Mouse (Mus musculus): ENCODE measurements around the gene D330020A13Rik. TPM values are rescaled to one million over a fixed set of nuclear protein-coding genes. Genes with fewer than 3 reads are reported as not detected.

The D330020A13Rik gene
- total RNA-seq (2015; ENCODE audit: low replicate concordance) (not detected in 2 replicates), total RNA-seq (2017; ENCODE audit: low replicate concordance) (not detected in 2 replicates)

GRCm38 (mm10) chr6:120294056-120294784 is at the start of gene D330020A13Rik, which contains the start of gene B4galnt3:
TSS of gene D330020A13Rik (plus strand) at chr6:120294364.
TSS of gene B4galnt3 (minus strand) at chr6:120294559.
- no peak for ATAC-seq (replicated peaks; ENCODE audit: low FRiP score, poor library complexity, severe bottlenecking)

DNA sequence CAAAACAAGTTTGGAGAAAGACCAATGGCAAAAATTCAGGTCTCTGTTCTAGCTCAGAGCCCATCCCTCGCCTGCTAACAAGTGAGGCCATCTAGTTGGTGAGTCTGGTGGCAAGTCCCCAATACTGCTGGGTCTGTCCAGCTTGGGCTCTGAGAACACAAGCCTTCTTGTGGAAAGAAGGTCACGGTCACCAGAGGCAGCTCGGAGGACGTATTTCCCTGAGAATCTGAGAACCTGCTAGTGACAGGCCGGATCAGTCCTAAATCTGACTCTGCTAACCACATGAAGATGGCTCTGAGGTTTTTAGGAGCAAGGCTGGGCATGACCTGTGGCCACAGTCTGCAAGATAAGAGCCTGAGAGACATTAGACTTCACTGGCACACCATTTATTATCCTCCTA is 47.5 kb upstream of the D330020A13Rik start:
- ATAC-seq (replicated peaks; ENCODE audit: low FRiP score, poor library complexity, severe bottlenecking) = no peak

DNA sequence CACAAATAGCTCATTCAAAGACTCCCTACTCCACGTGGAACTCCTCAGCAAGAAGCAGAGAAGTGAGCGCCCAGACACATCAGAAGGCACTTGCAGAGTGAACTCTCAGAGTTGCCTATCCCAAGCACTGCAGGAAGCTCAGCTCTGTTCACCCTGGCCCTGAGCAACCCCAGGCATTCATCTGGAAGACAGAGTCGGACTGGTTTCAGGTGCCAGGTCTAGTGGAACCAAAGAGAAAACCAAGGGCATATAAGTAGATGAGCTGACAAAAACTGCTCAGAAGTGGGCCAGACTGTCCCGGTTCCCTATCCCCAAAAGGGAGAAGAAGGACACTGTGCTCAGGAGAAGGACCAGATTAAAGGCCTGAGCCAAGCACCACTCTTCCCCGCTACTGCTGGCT is 44.3 kb upstream of the D330020A13Rik start:
- no peak for ATAC-seq (replicated peaks; ENCODE audit: low FRiP score, poor library complexity, severe bottlenecking)

DNA sequence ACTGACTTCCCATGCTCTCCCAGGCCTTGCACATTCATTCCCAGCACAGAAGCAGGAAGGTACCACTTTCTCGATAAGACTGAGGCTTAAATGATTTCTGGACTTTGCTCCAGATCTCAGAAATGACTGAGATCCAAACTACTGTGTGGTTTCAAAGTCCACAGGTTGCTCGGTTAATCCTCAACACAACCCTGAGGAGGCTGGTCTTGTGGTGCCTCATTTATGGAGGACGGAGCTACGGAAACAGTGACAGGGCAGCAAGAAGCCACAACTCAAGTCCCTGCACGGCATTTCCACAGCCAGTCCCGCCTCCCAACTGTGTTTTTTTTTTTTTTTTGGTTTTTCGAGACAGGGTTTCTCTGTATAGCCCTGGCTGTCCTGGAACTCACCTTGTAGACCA is 43.2 kb upstream of the D330020A13Rik start:
- no peak for ATAC-seq (replicated peaks; ENCODE audit: low FRiP score, poor library complexity, severe bottlenecking)

GRCm38 (mm10) chr6:120252741-120253140 is 41.4 kb upstream of the D330020A13Rik start:
- no peak for ATAC-seq (replicated peaks; ENCODE audit: low FRiP score, poor library complexity, severe bottlenecking)

DNA sequence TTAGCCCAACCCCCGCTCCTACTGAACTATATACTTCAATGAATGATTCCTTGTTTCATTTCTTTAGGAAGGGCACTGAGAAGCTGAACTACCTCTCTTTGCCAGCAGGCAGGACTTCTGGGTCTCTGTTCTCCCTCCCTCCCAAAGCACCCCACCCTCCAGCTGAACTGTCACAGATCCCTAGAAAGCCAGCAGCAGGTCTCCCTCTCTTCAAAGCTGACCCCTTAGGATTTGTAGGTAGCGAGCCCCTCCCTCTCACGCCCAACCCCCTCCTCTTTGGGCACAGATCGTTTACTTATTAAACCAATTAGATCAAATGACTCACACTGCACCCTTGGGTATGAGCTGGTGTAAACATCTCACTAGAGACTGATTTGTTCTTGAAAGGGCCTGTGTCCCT is 39.5 kb upstream of the D330020A13Rik start:
- no peak for ATAC-seq (replicated peaks; ENCODE audit: low FRiP score, poor library complexity, severe bottlenecking)

DNA sequence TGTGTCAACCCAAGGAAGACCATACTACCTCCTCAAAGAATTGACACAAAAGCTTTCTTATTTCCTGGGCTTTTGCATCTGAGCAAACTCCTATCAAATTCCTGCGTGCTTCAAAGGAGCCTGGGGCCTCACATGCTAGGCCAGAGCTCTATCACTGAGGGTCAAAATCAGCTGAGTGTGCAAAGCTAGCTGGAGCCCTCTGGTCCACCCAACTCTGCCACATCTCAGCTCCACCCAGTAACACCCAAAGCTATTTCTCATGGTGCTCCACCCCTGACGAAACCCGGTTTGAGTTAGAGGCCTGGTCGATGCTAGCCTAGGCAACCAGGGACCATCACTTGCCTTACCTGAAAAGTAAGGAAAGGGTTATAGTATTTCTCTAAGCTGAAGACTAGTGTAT is 39.0 kb upstream of the D330020A13Rik start:
- no peak for ATAC-seq (replicated peaks; ENCODE audit: low FRiP score, poor library complexity, severe bottlenecking)

DNA sequence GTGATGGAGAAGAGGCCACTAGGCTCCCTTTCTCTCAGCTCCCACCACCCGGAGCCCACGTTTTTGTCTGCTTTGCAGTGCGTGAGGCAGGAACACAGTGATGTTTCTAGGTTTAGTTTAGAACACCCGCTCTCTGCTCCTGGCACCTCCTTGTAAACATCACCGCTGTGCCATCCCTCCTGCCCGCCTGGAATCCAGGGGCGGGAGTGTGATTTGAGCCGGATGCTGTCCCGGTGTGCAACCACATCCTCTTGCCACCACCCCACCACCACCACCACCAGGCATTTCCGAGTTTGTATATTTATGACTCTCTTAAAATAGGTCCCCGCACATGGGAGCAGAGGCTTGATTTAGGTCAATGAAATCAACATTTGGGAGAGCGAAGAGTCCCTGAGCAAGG is 38.5 kb upstream of the D330020A13Rik start:
- no peak for ATAC-seq (replicated peaks; ENCODE audit: low FRiP score, poor library complexity, severe bottlenecking)

GRCm38 (mm10) chr6:120256431-120256935 is 37.7 kb upstream of the D330020A13Rik start:
- ATAC-seq (replicated peaks; ENCODE audit: low FRiP score, poor library complexity, severe bottlenecking) = no peak

GRCm38 (mm10) chr6:120259481-120259880 is 34.7 kb upstream of the D330020A13Rik start:
- ATAC-seq (replicated peaks; ENCODE audit: low FRiP score, poor library complexity, severe bottlenecking) = no peak

DNA sequence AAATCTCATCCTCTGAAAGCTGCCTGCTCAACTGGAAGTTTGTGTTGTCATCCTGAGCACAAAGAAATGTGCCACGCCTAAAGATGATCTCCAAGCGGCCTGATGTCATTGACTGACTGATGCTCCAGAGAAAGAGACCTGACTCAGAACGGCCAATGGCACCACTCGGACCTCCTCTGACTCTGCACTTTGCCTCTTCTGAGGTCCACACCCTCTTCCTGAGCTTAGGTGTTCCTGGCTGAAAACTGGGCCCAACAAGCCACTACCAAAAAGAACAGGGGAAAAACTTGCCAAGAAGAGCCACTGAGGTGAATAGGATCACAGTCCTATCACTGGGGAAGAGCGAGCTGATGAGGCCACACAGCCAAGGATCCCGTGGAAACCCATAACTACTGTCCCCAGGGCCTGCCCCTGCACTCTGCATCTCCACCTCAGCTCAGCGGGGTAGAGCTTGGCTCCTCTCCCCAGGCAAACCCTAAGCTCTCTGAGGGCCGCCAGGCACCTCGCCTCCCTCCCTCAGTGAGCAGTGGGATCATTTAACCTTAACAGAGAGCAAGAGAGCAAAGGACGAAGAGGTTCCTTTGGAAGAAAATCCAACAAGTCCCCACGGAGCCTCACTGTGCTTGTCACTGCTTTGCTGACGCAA is 31.2 kb upstream of the D330020A13Rik start:
- no peak for ATAC-seq (replicated peaks; ENCODE audit: low FRiP score, poor library complexity, severe bottlenecking)

- ATAC-seq (replicated peaks; ENCODE audit: low FRiP score, poor library complexity, severe bottlenecking) = no peak
These were observed 30.6 kb upstream of the D330020A13Rik start for GRCm38 (mm10) chr6:120263608-120264007.

GRCm38 (mm10) chr6:120264151-120264550 is 30.0 kb upstream of the D330020A13Rik start:
- ATAC-seq (replicated peaks; ENCODE audit: low FRiP score, poor library complexity, severe bottlenecking) = no peak

GRCm38 (mm10) chr6:120274181-120274580 is 20.0 kb upstream of the D330020A13Rik start:
- ATAC-seq (replicated peaks; ENCODE audit: low FRiP score, poor library complexity, severe bottlenecking) = no peak

DNA sequence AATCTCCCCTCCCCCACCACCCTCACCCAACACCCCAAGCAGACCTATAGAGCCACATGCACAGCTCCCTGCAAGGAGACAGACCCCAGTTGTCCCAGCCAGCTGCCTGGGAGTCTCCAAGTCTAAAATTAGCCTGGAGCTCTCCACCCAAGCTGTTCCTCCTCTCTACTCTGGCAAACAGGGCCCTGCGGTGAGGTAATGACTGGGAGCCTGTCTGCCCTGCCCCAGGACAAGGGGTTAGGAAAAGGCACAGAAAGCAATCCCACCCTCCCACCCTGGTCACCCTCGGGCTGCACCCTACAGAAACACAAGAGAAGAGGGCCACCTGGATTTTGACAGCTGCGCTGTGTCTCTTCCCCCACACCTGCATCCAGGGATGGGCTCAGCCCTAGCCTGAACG is 19.3 kb upstream of the D330020A13Rik start:
- no peak for ATAC-seq (replicated peaks; ENCODE audit: low FRiP score, poor library complexity, severe bottlenecking)

DNA sequence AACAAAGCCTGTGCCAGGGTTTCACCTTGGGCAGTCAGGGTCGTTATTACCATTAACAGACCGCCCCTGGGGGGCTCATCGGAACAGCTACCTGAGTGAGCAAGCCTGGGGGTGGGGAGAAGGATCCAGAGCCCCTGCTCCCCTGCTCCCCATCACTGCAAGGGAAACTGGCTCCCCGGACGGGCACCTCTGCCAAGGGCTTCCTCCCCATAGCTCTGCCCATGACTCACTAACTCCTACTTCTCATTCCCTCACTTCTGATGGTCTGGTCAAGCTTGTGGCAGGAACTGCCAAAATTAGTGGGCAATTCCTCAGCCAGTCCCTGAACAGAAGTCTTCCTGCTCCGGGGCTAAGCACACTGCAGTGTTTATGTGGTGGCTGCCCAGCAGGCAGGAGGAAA is 18.9 kb upstream of the D330020A13Rik start:
- ATAC-seq (replicated peaks; ENCODE audit: low FRiP score, poor library complexity, severe bottlenecking) = no peak

DNA sequence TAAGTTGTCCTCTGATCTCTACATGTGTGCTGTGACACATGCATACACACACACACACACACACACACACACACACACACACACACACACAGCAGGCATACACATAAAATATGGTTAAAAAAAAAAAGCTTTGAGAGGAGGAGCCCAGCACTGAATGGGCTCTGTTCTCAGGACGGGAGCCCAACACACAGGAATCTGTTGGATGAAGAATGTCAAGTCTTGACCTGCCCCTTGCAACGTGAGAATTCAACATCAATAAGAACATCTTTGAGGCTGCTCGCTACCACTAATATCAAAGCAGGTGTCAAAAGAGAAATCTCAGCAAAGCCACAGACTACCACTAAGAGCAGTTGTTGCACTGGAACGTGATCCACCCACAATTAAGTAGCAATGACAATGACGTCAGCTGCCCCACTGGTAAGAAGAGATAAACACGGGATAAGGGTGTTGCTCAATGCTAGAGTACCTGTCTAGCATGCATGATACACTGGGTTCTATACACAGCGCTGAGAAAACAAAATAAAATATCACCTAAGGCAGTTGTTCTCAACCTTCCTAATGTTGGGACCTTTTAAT is 17.2 kb upstream of the D330020A13Rik start:
- no peak for ATAC-seq (replicated peaks; ENCODE audit: low FRiP score, poor library complexity, severe bottlenecking)

- ATAC-seq (replicated peaks; ENCODE audit: low FRiP score, poor library complexity, severe bottlenecking) = no peak
These were observed 6.9 kb upstream of the D330020A13Rik start for GRCm38 (mm10) chr6:120287279-120287678.

DNA sequence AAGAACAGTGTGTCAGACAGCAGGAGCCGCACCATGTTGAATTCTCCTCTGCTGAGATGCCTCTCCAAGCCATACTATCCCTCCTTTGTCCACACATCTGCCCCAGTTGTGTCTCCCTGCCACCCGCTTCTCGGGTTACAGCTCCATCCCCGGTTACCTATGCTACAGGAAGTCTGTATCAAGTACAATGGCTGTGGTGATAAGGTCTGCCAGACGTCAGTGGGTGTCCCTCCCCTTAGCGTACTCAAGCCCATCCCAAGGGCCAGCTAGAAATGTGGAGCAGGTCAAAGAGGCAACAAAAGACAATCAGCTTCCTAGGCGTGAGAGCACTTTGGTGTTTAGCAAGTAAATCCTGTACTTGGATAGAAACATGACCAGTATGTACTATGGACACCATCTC is 5.6 kb upstream of the D330020A13Rik start:
- no peak for ATAC-seq (replicated peaks; ENCODE audit: low FRiP score, poor library complexity, severe bottlenecking)

GRCm38 (mm10) chr6:120289430-120289829 is 4.7 kb upstream of the D330020A13Rik start:
- no peak for ATAC-seq (replicated peaks; ENCODE audit: low FRiP score, poor library complexity, severe bottlenecking)
